Mouse (Mus musculus): Measurements from ENCODE around the gene Ifngr1. TPM values are rescaled to one million over a fixed set of nuclear protein-coding genes. Genes with fewer than 3 reads are reported as not detected.
"Not testable (repeated sequence)": the region's sequence is repeated elsewhere in the genome, so short reads cannot be mapped to it uniquely, and the experiment has no call there.

Gene Ifngr1
- polyA plus RNA-seq, 1 experiment from 2014 or later, result 40.0 TPM

- peaks cover 80% of the 10 kb centered on the region for H3K4me1 ChIP-seq (replicated peaks)
- H3K36me3 ChIP-seq, result no peaks in the 10 kb centered on the region
- no peak overlapping the region for H3K4me3 ChIP-seq (replicated peaks)
- H3K9ac ChIP-seq, result no peak overlapping the region
- DNase-seq, result no peak
- H3K27me3 ChIP-seq, result no peaks in the 10 kb centered on the region
- no peak overlapping the region for H3K27ac ChIP-seq
- H3K9me3 ChIP-seq (replicated peaks), result no peaks in the 10 kb centered on the region
- no peak overlapping the region for H3K4me2 ChIP-seq
- WGBS (ENCODE audit: insufficient replicate concordance), result 64% methylated on average over 3 of the region's 3 CpGs
- ATAC-seq (ENCODE audit: low read depth), result no peak
These were observed 4.5 kb upstream of the Ifngr1 start for GRCm38 (mm10) chr10:19587281-19587680.

DNA sequence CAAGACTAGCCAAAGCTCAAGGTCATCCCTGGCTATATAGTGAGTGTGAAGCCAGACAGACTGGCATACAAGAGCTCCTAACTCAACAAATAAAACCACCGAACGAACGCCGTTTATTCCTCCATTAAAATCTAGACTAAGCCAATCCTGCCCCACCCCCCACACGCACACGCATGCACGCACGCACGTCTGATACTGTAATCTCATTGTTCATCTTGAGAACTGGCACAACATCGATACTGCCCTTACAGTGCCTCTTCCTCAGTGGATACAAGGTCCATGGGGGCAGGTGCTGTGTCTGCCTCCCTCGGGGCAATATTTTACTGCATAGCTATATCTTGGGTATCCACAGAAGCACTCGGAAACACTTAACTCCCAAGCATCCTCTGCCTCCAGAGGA is 2.1 kb upstream of the Ifngr1 start:
- Histone ChIP-seq H3K4me1 (replicated peaks) (peaks cover 79% of the 10 kb centered on the region), H3K9me3 (replicated peaks) (no peaks in the 10 kb centered on the region), H3K4me2 (no peak overlapping the region), H3K4me3 (replicated peaks) (no peak overlapping the region), H3K27me3 (no peaks in the 10 kb centered on the region), H3K36me3 (peaks cover 4% of the 10 kb centered on the region; the same call in 1 of the 2 replicates), H3K9ac (no peak overlapping the region), H3K27ac (no peak overlapping the region)
- DNase-seq (no peak), ATAC-seq (ENCODE audit: low read depth) (no peak)
- 60% methylated on average over 12 of the region's 12 CpGs for WGBS (ENCODE audit: insufficient replicate concordance)

GRCm38 (mm10) chr10:19591286-19591640 is 486 bp upstream of the Ifngr1 start:
- H3K9ac ChIP-seq, result peak overlapping the region; percentile 56

GRCm38 (mm10) chr10:19592556-19592955 is 807 bp downstream of the Ifngr1 start:
- H3K4me2 ChIP-seq, result peak overlapping the region; percentile 81
- H3K27me3 ChIP-seq, result no peaks in the 10 kb centered on the region
- H3K4me1 ChIP-seq (replicated peaks), result peaks cover 65% of the 10 kb centered on the region
- H3K4me3 ChIP-seq (replicated peaks), result peak overlapping the region; percentile 74
- H3K27ac ChIP-seq, result peak overlapping the region; percentile 79
- peaks cover 9% of the 10 kb centered on the region; the same call in 1 of the 2 replicates for H3K36me3 ChIP-seq
- 4% methylated on average over 3 of the region's 3 CpGs for WGBS (ENCODE audit: insufficient replicate concordance)
- no peak for DNase-seq
- no peaks in the 10 kb centered on the region for H3K9me3 ChIP-seq (replicated peaks)
- no peak for ATAC-seq (ENCODE audit: low read depth)
- H3K9ac ChIP-seq, result peak overlapping the region; percentile 80

More at GRCm38 (mm10) chr10:19591286-19591640, 486 bp upstream of the Ifngr1 start:
- Histone ChIP-seq H3K27me3 (no peaks in the 10 kb centered on the region), H3K27ac (peak overlapping the region; percentile 76), H3K4me3 (replicated peaks) (peak overlapping the region; percentile 74), H3K4me2 (peak overlapping the region; percentile 81), H3K4me1 (replicated peaks) (peaks cover 70% of the 10 kb centered on the region), H3K36me3 (peaks cover 4% of the 10 kb centered on the region; the same call in 1 of the 2 replicates), H3K9me3 (replicated peaks) (no peaks in the 10 kb centered on the region)
- peak; percentile 50 for ATAC-seq (ENCODE audit: low read depth)
- WGBS (ENCODE audit: insufficient replicate concordance), result 3% methylated on average over 6 of the region's 6 CpGs
- DNase-seq, result no peak

DNA sequence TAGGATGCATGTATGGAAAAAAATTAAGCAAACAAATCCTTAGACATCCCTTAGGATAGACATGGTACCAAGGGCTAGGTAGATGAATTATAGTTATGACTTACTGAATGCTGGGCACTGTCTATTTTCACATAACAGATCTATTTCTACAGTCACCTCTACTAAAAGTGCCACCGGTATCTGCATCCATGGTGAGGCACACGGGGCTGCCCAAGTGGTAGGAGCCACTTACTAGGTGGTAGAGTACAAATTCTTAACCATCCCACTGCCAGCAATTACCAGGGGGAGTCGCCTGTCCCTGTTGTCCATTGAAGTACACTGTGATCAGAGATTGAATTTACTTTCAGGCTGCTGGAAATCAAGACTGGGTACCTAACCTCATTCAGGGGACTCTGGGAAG is 1.5 kb downstream of the Ifngr1 start:
- Histone ChIP-seq H3K4me1 (replicated peaks) (peaks cover 65% of the 10 kb centered on the region), H3K4me2 (peak overlapping the region; percentile 81), H3K27me3 (no peaks in the 10 kb centered on the region), H3K9me3 (replicated peaks) (no peaks in the 10 kb centered on the region), H3K27ac (no peak overlapping the region), H3K4me3 (replicated peaks) (peak overlapping the region; percentile 74), H3K9ac (peak overlapping the region; percentile 41; the same call in 1 of the 2 replicates), H3K36me3 (peaks cover 14% of the 10 kb centered on the region; the same call in 1 of the 2 replicates)
- no peak for ATAC-seq (ENCODE audit: low read depth)
- 57% methylated on average over 3 of the region's 3 CpGs for WGBS (ENCODE audit: insufficient replicate concordance)
- no peak for DNase-seq

- Histone ChIP-seq H3K4me3 (replicated peaks) (peak overlapping the region; percentile 74), H3K9ac (peak overlapping the region; percentile 41; the same call in 1 of the 2 replicates), H3K4me2 (peak overlapping the region; percentile 81), H3K27me3 (no peaks in the 10 kb centered on the region), H3K27ac (peak overlapping the region; percentile 23; the same call in 1 of the 2 replicates), H3K4me1 (replicated peaks) (peaks cover 61% of the 10 kb centered on the region), H3K9me3 (replicated peaks) (no peaks in the 10 kb centered on the region), H3K36me3 (peaks cover 24% of the 10 kb centered on the region)
- no peak for ATAC-seq (ENCODE audit: low read depth)
- DNase-seq, result no peak
- WGBS (ENCODE audit: insufficient replicate concordance), result 64% methylated on average over 3 of the region's 3 CpGs
These were observed 2.6 kb downstream of the Ifngr1 start for GRCm38 (mm10) chr10:19594201-19594905.

GRCm38 (mm10) chr10:19596866-19597265 is 5.1 kb downstream of the Ifngr1 start:
- H3K4me2 ChIP-seq, result no peak overlapping the region
- H3K9ac ChIP-seq, result no peak overlapping the region
- no peak overlapping the region for H3K4me3 ChIP-seq (replicated peaks)
- ATAC-seq (ENCODE audit: low read depth) (no peak), DNase-seq (no peak)
- 33% methylated on average over 4 of the region's 4 CpGs for WGBS (ENCODE audit: insufficient replicate concordance)
- H3K9me3 ChIP-seq (replicated peaks), result 0 out of 2 replicates have a peak, but pooled peaks cover 2% of the 10 kb centered on the region
- H3K27ac ChIP-seq, result no peak overlapping the region
- H3K36me3 ChIP-seq, result peaks cover 41% of the 10 kb centered on the region
- H3K4me1 ChIP-seq (replicated peaks), result peaks cover 42% of the 10 kb centered on the region
- H3K27me3 ChIP-seq, result no peaks in the 10 kb centered on the region

DNA sequence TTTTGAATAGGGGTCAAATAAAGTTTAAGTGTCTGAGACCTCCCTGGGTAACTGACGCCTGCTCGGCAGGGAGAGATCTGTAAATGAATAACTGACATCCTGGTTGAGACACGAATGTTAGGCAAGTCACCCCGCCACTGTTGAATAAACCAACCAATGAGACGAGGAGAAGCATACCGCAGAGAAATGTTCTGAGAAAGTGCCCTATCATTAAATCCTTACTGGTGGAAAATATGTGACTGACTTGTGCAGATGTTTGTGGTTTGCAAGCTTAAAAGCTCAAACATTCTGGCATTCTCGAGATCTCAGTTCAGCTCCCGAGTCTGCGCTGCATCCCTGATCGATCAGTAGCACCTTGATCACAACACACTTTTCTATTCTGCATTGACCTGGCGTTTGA is 6.3 kb downstream of the Ifngr1 start:
- H3K4me3 ChIP-seq (replicated peaks), result no peak overlapping the region
- ATAC-seq (ENCODE audit: low read depth), result no peak
- 0 out of 2 replicates have a peak, but pooled peaks cover 2% of the 10 kb centered on the region for H3K9me3 ChIP-seq (replicated peaks)
- no peak overlapping the region for H3K27ac ChIP-seq
- no peaks in the 10 kb centered on the region for H3K27me3 ChIP-seq
- WGBS (ENCODE audit: insufficient replicate concordance), result 73% methylated on average over 11 of the region's 11 CpGs
- peaks cover 52% of the 10 kb centered on the region for H3K36me3 ChIP-seq
- H3K4me1 ChIP-seq (replicated peaks), result peaks cover 30% of the 10 kb centered on the region
- H3K4me2 ChIP-seq, result no peak overlapping the region
- no peak overlapping the region for H3K9ac ChIP-seq
- DNase-seq, result no peak

- no peak overlapping the region for H3K4me3 ChIP-seq (replicated peaks)
These were observed 7.8 kb downstream of the Ifngr1 start for GRCm38 (mm10) chr10:19599331-19600092.

DNA sequence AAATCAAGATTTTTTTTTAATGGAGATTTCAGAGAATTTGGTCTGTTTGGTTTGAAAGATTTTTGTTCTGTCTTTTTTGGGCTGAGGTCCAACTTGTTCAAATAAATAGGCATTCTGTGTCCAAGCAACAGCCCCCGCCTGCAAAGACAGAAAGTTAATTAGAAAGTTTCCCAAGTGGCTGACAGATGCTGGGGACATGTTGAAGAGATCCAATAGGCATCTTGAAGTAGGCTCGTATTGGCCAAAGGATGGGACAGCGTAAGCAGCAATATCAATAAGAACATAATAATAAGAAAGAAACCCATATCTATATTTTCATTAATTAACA is 8.3 kb downstream of the Ifngr1 start:
- Histone ChIP-seq H3K4me1 (replicated peaks) (peaks cover 13% of the 10 kb centered on the region), H3K4me3 (replicated peaks) (no peak overlapping the region), H3K9me3 (replicated peaks) (0 out of 2 replicates have a peak, but pooled peaks cover 2% of the 10 kb centered on the region), H3K27me3 (no peaks in the 10 kb centered on the region), H3K4me2 (no peak overlapping the region), H3K27ac (no peak overlapping the region), H3K9ac (no peak overlapping the region), H3K36me3 (peaks cover 66% of the 10 kb centered on the region)
- DNase-seq (no peak), ATAC-seq (ENCODE audit: low read depth) (no peak)
- whole genome bisulfite sequencing (ENCODE audit: insufficient replicate concordance), result 79% methylated on average over 3 of the region's 3 CpGs

More at GRCm38 (mm10) chr10:19599331-19600092, 7.8 kb downstream of the Ifngr1 start:
- no peak overlapping the region for H3K4me2 ChIP-seq
- 0 out of 2 replicates have a peak, but pooled peaks cover 2% of the 10 kb centered on the region for H3K9me3 ChIP-seq (replicated peaks)
- H3K36me3 ChIP-seq, result peaks cover 61% of the 10 kb centered on the region
- H3K9ac ChIP-seq, result no peak overlapping the region
- DNase-seq (no peak), ATAC-seq (ENCODE audit: low read depth) (no peak)
- peaks cover 16% of the 10 kb centered on the region for H3K4me1 ChIP-seq (replicated peaks)
- 68% methylated on average over 6 of the region's 6 CpGs for WGBS (ENCODE audit: insufficient replicate concordance)
- H3K27me3 ChIP-seq, result no peaks in the 10 kb centered on the region
- no peak overlapping the region for H3K27ac ChIP-seq

- 25% methylated on average over 1 of the region's 1 CpGs for WGBS (ENCODE audit: insufficient replicate concordance)
- DNase-seq, result peak; percentile 26
- not testable (repeated sequence) for H3K27me3 ChIP-seq; H3K9ac ChIP-seq; H3K9me3 ChIP-seq (replicated peaks); H3K4me3 ChIP-seq (replicated peaks); ATAC-seq (ENCODE audit: low read depth); H3K4me2 ChIP-seq; H3K4me1 ChIP-seq (replicated peaks); H3K27ac ChIP-seq
- peaks cover 81% of the 10 kb centered on the region for H3K36me3 ChIP-seq
These were observed 9.8 kb downstream of the Ifngr1 start for GRCm38 (mm10) chr10:19601502-19601901.
